Mouse (Mus musculus) lung, postnatal 0 days (tissue): ENCODE results near the gene Galm.

Experiments
- CTCF ChIP-seq: IDR thresholded peaks from 2 replicates; pipeline ENCODE4 v1.5.1; 2016; ENCODE audit warnings: antibody characterized with exemption, mild to moderate bottlenecking
- EP300 ChIP-seq: IDR thresholded peaks from 2 replicates; pipeline ENCODE4 v1.6.1; 2016; ENCODE audit warnings: antibody characterized with exemption, mild to moderate bottlenecking, control low read depth

DNA sequence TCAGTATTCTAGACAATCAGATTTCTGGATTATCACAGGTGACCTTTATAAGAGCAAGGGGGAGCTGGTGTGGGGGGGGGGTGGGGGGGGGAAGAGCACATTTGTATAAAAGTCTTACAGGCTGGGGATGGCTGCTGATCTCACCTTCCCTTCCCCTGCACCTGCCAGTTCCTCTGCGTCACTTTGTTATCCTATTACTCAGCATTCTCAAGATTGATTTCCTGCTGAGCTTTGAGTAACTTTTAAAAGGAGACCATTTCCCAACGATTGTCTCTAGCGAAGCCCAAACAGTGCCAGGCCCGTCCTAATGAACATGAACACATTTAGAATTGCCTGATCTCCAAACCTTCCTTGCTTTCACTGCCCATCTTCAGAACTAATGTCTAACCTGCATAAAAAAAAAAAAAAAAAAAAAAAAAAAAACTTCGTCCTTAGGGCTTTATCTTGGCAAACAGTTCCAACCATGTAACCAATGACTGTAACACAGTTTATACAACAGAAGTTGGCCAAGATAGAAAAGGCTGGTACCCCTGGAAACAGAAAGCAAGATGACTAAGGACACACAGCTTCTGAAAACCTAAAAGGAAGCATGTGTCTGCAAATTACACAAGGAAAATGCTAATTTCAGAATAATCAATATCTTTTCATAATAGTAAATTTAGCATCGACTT lies 35.3 kb upstream of the Galm start:
- TF ChIP-seq CTCF (no peak), EP300 (no peak)
